Mouse (Mus musculus) right cerebral cortex, postnatal 4 days (tissue): Measurements from ENCODE around the gene BC025920.

Experiments
- DNase-seq: peaks from one replicate; pipeline ENCODE4 v3.0.0-alpha.2; 2022

The BC025920 gene

GRCm38 (mm10) chr10:81605974-81606751 lies at the start of gene BC025920:
BC025920 (plus strand) TSS chr10:81606270.
- DNase-seq: peak; percentile 84

- DNase-seq: no peak
Measured at GRCm38 (mm10) chr10:81556282-81556681, 49.8 kb upstream of the BC025920 start.

GRCm38 (mm10) chr10:81557491-81557890 lies 48.6 kb upstream of the BC025920 start:
- DNase-seq: no peak

GRCm38 (mm10) chr10:81559163-81559626 lies 46.9 kb upstream of the BC025920 start, which contains the start of gene Aes:
Aes (plus strand) TSS chr10:81559488.
- DNase-seq: peak; percentile 69

- peak; percentile 68 for DNase-seq
Measured at GRCm38 (mm10) chr10:81559627-81560539, 46.2 kb upstream of the BC025920 start.

GRCm38 (mm10) chr10:81560719-81561459 lies 45.2 kb upstream of the BC025920 start:
- no peak for DNase-seq

GRCm38 (mm10) chr10:81562411-81562810 lies 43.7 kb upstream of the BC025920 start:
- no peak for DNase-seq

- no peak for DNase-seq
Measured at GRCm38 (mm10) chr10:81563481-81563880, 42.6 kb upstream of the BC025920 start.

- DNase-seq: no peak
Measured at GRCm38 (mm10) chr10:81564216-81564615, 41.9 kb upstream of the BC025920 start.

GRCm38 (mm10) chr10:81564734-81565133 lies 41.3 kb upstream of the BC025920 start:
- DNase-seq: peak; percentile 70

GRCm38 (mm10) chr10:81565257-81566228 lies 40.5 kb upstream of the BC025920 start:
- DNase-seq: no peak

- DNase-seq: no peak
Measured at GRCm38 (mm10) chr10:81568381-81569191, 37.5 kb upstream of the BC025920 start.

- DNase-seq: no peak
Measured at GRCm38 (mm10) chr10:81569507-81570237, 36.4 kb upstream of the BC025920 start.

- no peak for DNase-seq
Measured at GRCm38 (mm10) chr10:81570238-81570800, 35.8 kb upstream of the BC025920 start.

- DNase-seq: peak; percentile 94
Measured at GRCm38 (mm10) chr10:81570831-81571500, 35.1 kb upstream of the BC025920 start.

- DNase-seq: peak; percentile 97
Measured at GRCm38 (mm10) chr10:81571501-81571876, 34.6 kb upstream of the BC025920 start.

- no peak for DNase-seq
Measured at GRCm38 (mm10) chr10:81572133-81572671, 33.9 kb upstream of the BC025920 start.

- DNase-seq: no peak
Measured at GRCm38 (mm10) chr10:81572975-81573374, 33.1 kb upstream of the BC025920 start.
